Mouse (Mus musculus) liver, embryonic 13.5 days (tissue): ENCODE data around the gene Cuedc1. TPM values are rescaled to one million over a fixed set of nuclear protein-coding genes. Genes with fewer than 3 reads are reported as not detected.

Experiments used
- ATAC-seq: fragments of 200-750 bp; cut with Nextera tagmentation; 2 replicates; pipeline ENCODE4 v1.8.0; 2017; ENCODE audit warnings: low read depth, mild to moderate bottlenecking, moderate number of reproducible peaks, moderate library complexity
- DNase-seq: peaks from one replicate; pipeline ENCODE4 v3.0.0; 2022
- H3K27ac ChIP-seq: fragments of 300-500 bp; sonication (generic); 2 replicates; pipeline ENCODE4 v1.5.1; 2015; ENCODE audit warnings: moderate library complexity, mild to moderate bottlenecking, inconsistent platforms
- H3K27me3 ChIP-seq: fragments of 300-500 bp; sonication (generic); 2 replicates; pipeline ENCODE4 v1.6.1; 2015; ENCODE audit warnings: mild to moderate bottlenecking, inconsistent platforms
- H3K36me3 ChIP-seq: fragments of 300-500 bp; sonication (generic); 2 replicates; pipeline ENCODE4 v1.6.1; 2015; ENCODE audit warnings: mild to moderate bottlenecking, inconsistent platforms
- H3K4me1 ChIP-seq: fragments of 300-500 bp; sonication (generic); replicated peaks from 2 replicates; pipeline ENCODE4 v1.6.1; 2015; ENCODE audit warnings: inconsistent platforms
- H3K4me2 ChIP-seq: fragments of 300-500 bp; sonication (generic); 2 replicates; pipeline ENCODE4 v1.6.1; 2015; ENCODE audit warnings: inconsistent platforms, mild to moderate bottlenecking, moderate library complexity
- H3K4me3 ChIP-seq: fragments of 300-500 bp; sonication (generic); replicated peaks from 2 replicates; pipeline ENCODE4 v1.5.1; 2015; ENCODE audit warnings: mild to moderate bottlenecking, inconsistent platforms
- H3K9ac ChIP-seq: fragments of 300-500 bp; sonication (generic); 2 replicates; pipeline ENCODE4 v1.6.1; 2015; ENCODE audit warnings: mild to moderate bottlenecking, inconsistent platforms
- H3K9me3 ChIP-seq: fragments of 300-500 bp; sonication (generic); replicated peaks from 2 replicates; pipeline ENCODE4 v1.6.1; 2016; ENCODE audit warnings: inconsistent platforms
- WGBS: fragments of 180-500 bp; shearing (Covaris S2); methylation state at CpG from one replicate; pipeline ENCODE4 v1.1.7; 2015; ENCODE audit not compliant: insufficient replicate concordance; 5-methylcytosine and 5-hydroxymethylcytosine counted together
- polyA plus RNA-seq: library from polyadenylated mRNA; unstranded; fragments of >200 nt; fragmentation: Nextera tagmentation; extraction: Ambion mirVana; gene quantifications from 2 replicates; pipeline ENCODE4 v1.2.1, GENCODE M21; 2015

Gene Cuedc1
- polyA plus RNA-seq, 1 experiment from 2014 or later, result 1.6 TPM

GRCm38 (mm10) chr11:88106292-88106554 is 8.4 kb downstream of the Cuedc1 start:
- H3K9ac ChIP-seq, result no peak overlapping the region
- H3K4me1 ChIP-seq, result peaks cover 11% of the 10 kb centered on the region; the same call in 1 of the 2 replicates
- no peak overlapping the region for H3K4me3 ChIP-seq
- no peak overlapping the region for H3K4me2 ChIP-seq
- peaks cover 12% of the 10 kb centered on the region for H3K27me3 ChIP-seq
- H3K9me3 ChIP-seq, result no peaks in the 10 kb centered on the region
- DNase-seq (no peak), ATAC-seq (no peak)
- no peak overlapping the region for H3K27ac ChIP-seq
- H3K36me3 ChIP-seq, result no peaks in the 10 kb centered on the region
- 62% methylated on average over 8 of the region's 8 CpGs for WGBS

GRCm38 (mm10) chr11:88107365-88107764 is 9.5 kb downstream of the Cuedc1 start:
- ATAC-seq (no peak), DNase-seq (no peak)
- H3K4me3 ChIP-seq, result no peak overlapping the region
- H3K27ac ChIP-seq, result no peak overlapping the region
- 14% methylated on average over 4 of the region's 4 CpGs for WGBS
- H3K4me1 ChIP-seq, result peaks cover 11% of the 10 kb centered on the region; the same call in 1 of the 2 replicates
- H3K27me3 ChIP-seq, result peaks cover 3% of the 10 kb centered on the region
- no peaks in the 10 kb centered on the region for H3K36me3 ChIP-seq
- no peak overlapping the region for H3K4me2 ChIP-seq
- no peaks in the 10 kb centered on the region for H3K9me3 ChIP-seq
- no peak overlapping the region for H3K9ac ChIP-seq

GRCm38 (mm10) chr11:88110031-88110594 is 12.3 kb downstream of the Cuedc1 start:
- DNase-seq (no peak), ATAC-seq (no peak)
- Histone ChIP-seq H3K9ac (no peak overlapping the region), H3K4me3 (no peak overlapping the region), H3K27ac (no peak overlapping the region), H3K27me3 (peaks cover 2% of the 10 kb centered on the region; the same call in 1 of the 2 replicates), H3K36me3 (no peaks in the 10 kb centered on the region), H3K9me3 (no peaks in the 10 kb centered on the region), H3K4me2 (no peak overlapping the region), H3K4me1 (peaks cover 29% of the 10 kb centered on the region)
- WGBS, result 64% methylated on average over 9 of the region's 9 CpGs

GRCm38 (mm10) chr11:88112078-88112477 is 14.2 kb downstream of the Cuedc1 start:
- Histone ChIP-seq H3K4me2 (no peak overlapping the region), H3K4me1 (peaks cover 25% of the 10 kb centered on the region), H3K27ac (no peak overlapping the region), H3K36me3 (no peaks in the 10 kb centered on the region), H3K27me3 (no peaks in the 10 kb centered on the region), H3K9ac (no peak overlapping the region), H3K4me3 (no peak overlapping the region), H3K9me3 (no peaks in the 10 kb centered on the region)
- WGBS, result 73% methylated on average over 13 of the region's 13 CpGs
- no peak for ATAC-seq
- no peak for DNase-seq

GRCm38 (mm10) chr11:88112677-88113333 is 14.9 kb downstream of the Cuedc1 start:
- Histone ChIP-seq H3K27me3 (no peaks in the 10 kb centered on the region), H3K27ac (no peak overlapping the region)
- ATAC-seq, result no peak

GRCm38 (mm10) chr11:88113543-88114271 is 15.8 kb downstream of the Cuedc1 start:
- DNase-seq (no peak), ATAC-seq (no peak)
- Histone ChIP-seq H3K4me2 (no peak overlapping the region), H3K36me3 (no peaks in the 10 kb centered on the region), H3K4me1 (peaks cover 35% of the 10 kb centered on the region), H3K27me3 (no peaks in the 10 kb centered on the region), H3K4me3 (no peak overlapping the region), H3K9me3 (no peaks in the 10 kb centered on the region), H3K27ac (no peak overlapping the region), H3K9ac (no peak overlapping the region)
- 52% methylated on average over 6 of the region's 6 CpGs for WGBS

More at GRCm38 (mm10) chr11:88112677-88113333, 14.9 kb downstream of the Cuedc1 start:
- H3K9ac ChIP-seq, result no peak overlapping the region
- no peak overlapping the region for H3K4me2 ChIP-seq
- H3K4me3 ChIP-seq, result no peak overlapping the region
- H3K4me1 ChIP-seq, result peaks cover 28% of the 10 kb centered on the region
- no peaks in the 10 kb centered on the region for H3K9me3 ChIP-seq
- H3K36me3 ChIP-seq, result no peaks in the 10 kb centered on the region
- DNase-seq, result no peak
- WGBS, result 72% methylated on average over 7 of the region's 7 CpGs

GRCm38 (mm10) chr11:88114871-88115301 is 17.0 kb downstream of the Cuedc1 start:
- Histone ChIP-seq H3K27ac (no peak overlapping the region), H3K9ac (no peak overlapping the region)
- no peak for DNase-seq

GRCm38 (mm10) chr11:88116568-88116967 is 18.7 kb downstream of the Cuedc1 start:
- no peak overlapping the region for H3K9ac ChIP-seq
- no peaks in the 10 kb centered on the region for H3K27me3 ChIP-seq
- no peak overlapping the region for H3K4me2 ChIP-seq
- DNase-seq (no peak), ATAC-seq (no peak)
- no peaks in the 10 kb centered on the region for H3K36me3 ChIP-seq
- no peak overlapping the region for H3K27ac ChIP-seq
- WGBS, result 40% methylated on average over 6 of the region's 6 CpGs
- no peaks in the 10 kb centered on the region for H3K9me3 ChIP-seq
- H3K4me1 ChIP-seq, result peaks cover 45% of the 10 kb centered on the region
- no peak overlapping the region for H3K4me3 ChIP-seq

More at GRCm38 (mm10) chr11:88114871-88115301, 17.0 kb downstream of the Cuedc1 start:
- 21% methylated on average over 8 of the region's 8 CpGs for WGBS
- Histone ChIP-seq H3K4me3 (no peak overlapping the region), H3K36me3 (no peaks in the 10 kb centered on the region), H3K27me3 (no peaks in the 10 kb centered on the region), H3K4me2 (no peak overlapping the region), H3K9me3 (no peaks in the 10 kb centered on the region), H3K4me1 (peaks cover 45% of the 10 kb centered on the region)
- 0 out of 2 replicates have a peak, but pooled peaks have one; percentile 43 for ATAC-seq

- no peak for DNase-seq
- no peaks in the 10 kb centered on the region for H3K36me3 ChIP-seq
- no peaks in the 10 kb centered on the region for H3K9me3 ChIP-seq
- no peak overlapping the region for H3K9ac ChIP-seq
- no peak for ATAC-seq
- H3K27ac ChIP-seq, result no peak overlapping the region
- H3K4me3 ChIP-seq, result no peak overlapping the region
- WGBS, result 27% methylated on average over 10 of the region's 10 CpGs
- no peak overlapping the region for H3K4me2 ChIP-seq
- H3K27me3 ChIP-seq, result no peaks in the 10 kb centered on the region
- H3K4me1 ChIP-seq, result peaks cover 45% of the 10 kb centered on the region
Measured at GRCm38 (mm10) chr11:88117356-88118090, 19.7 kb downstream of the Cuedc1 start.

- Histone ChIP-seq H3K36me3 (no peaks in the 10 kb centered on the region), H3K27ac (no peak overlapping the region), H3K9me3 (no peaks in the 10 kb centered on the region), H3K4me1 (peaks cover 45% of the 10 kb centered on the region), H3K27me3 (no peaks in the 10 kb centered on the region), H3K4me3 (no peak overlapping the region), H3K9ac (no peak overlapping the region), H3K4me2 (no peak overlapping the region)
- DNase-seq (no peak), ATAC-seq (no peak)
- WGBS, result 43% methylated on average over 6 of the region's 6 CpGs
Measured at GRCm38 (mm10) chr11:88118091-88118440, 20.2 kb downstream of the Cuedc1 start.
